ENCODE assay signal across 7 mouse cellular contexts in genomic region chr11:80818060-80818697, GRCm38 (mm10). TPM values are rescaled to one million over a fixed set of nuclear protein-coding genes. Genes with fewer than 3 reads are reported as not detected.
DNase-seq lines count a peak whose midpoint lies in the region; ATAC-seq lines count a peak whose summit lies in the region.

No protein-coding gene starts in this region.

- peak; percentile 61 for ATAC-seq in granulocyte monocyte progenitor cell, adult 5-6 weeks (replicated peaks; ENCODE audit: poor library complexity, severe bottlenecking)
- no peak for ATAC-seq in midbrain, embryonic 14.5 days (ENCODE audit: low FRiP score, low TSS enrichment)

- H3K9ac ChIP-seq in midbrain, embryonic 14.5 days (replicated peaks; ENCODE audit: low read length) = no peak overlapping the region

- intact Hi-C loops in left cerebral cortex, postnatal 4 days (cut with DNase I) = loop anchor here (2.0 kb wide), 1 partner anchor 121 kb away; no protein-coding TSS in a partner anchor

- DNase-seq in adrenal gland, postnatal 14 days = peak; percentile 82
- DNase-seq in embryo, embryonic 11 days = peak; percentile 89
- peak; percentile 78 for DNase-seq in kidney, adult 11 months
- DNase-seq in left cerebral cortex, postnatal 4 days = peak; percentile 58
- DNase-seq in midbrain, embryonic 14.5 days = peak; percentile 91
- peak; percentile 19 to 26 for DNase-seq in spleen, postnatal 36 days (ENCODE audit: low spot score in 2 of 2)

- H3K4me2 ChIP-seq in midbrain, embryonic 14.5 days (ENCODE audit: low read length) = no peak overlapping the region

- H3K4me1 ChIP-seq in midbrain, embryonic 14.5 days (ENCODE audit: control insufficient read depth, insufficient read depth, low read length) = no peaks in the 10 kb centered on the region

- WGBS in midbrain, embryonic 14.5 days = 55% methylated on average over 11 of the region's 11 CpGs

- H3K27ac ChIP-seq in midbrain, embryonic 14.5 days (replicated peaks; ENCODE audit: low read depth, low read length) = no peak overlapping the region; the same call in 1 of the 2 replicates

- peaks cover 12% of the 10 kb centered on the region; the same call in 1 of the 2 replicates for H3K36me3 ChIP-seq in midbrain, embryonic 14.5 days (ENCODE audit: control insufficient read depth, insufficient read depth, low read length)

- no peak overlapping the region for H3K4me3 ChIP-seq in midbrain, embryonic 14.5 days (replicated peaks; ENCODE audit: low read depth, low read length)

- H3K9me3 ChIP-seq in midbrain, embryonic 14.5 days (ENCODE audit: control insufficient read depth, low read length) = no peaks in the 10 kb centered on the region

- no peaks in the 10 kb centered on the region for H3K27me3 ChIP-seq in midbrain, embryonic 14.5 days (ENCODE audit: control insufficient read depth, insufficient read depth, low read length)

RNA-seq across cellular contexts. Expression of gene Tmem98, which starts 8.2 kb away (rescaled TPM):
- total RNA-seq in adrenal gland, postnatal 14 days (2021) = 32.9 and 34.5 TPM in 2 replicates
- total RNA-seq in granulocyte monocyte progenitor cell, adult 5-6 weeks (2014; fragmentation: Nextera tagmentation) = 1.7 TPM in 1 of 2 replicates, not detected in the other
- total RNA-seq in granulocyte monocyte progenitor cell, adult 5-6 weeks (2017) = 0.88 TPM in 1 of 2 replicates, not detected in the other
- total RNA-seq in left cerebral cortex, postnatal 4 days (2021) = 1 to 10 TPM; 6.5 to 7.7 TPM
- 22.4 and 28.7 TPM in 2 replicates for polyA plus RNA-seq in midbrain, embryonic 14.5 days (2014; fragmentation: Nextera tagmentation; extraction: Ambion mirVana)

RNA-seq across cellular contexts. Expression of gene Myo1d, which starts 38.4 kb away (rescaled TPM):
- total RNA-seq in adrenal gland, postnatal 14 days (2021) = 46.3 and 47.1 TPM in 2 replicates
- 0.36 and 1.7 TPM in 2 replicates for total RNA-seq in granulocyte monocyte progenitor cell, adult 5-6 weeks (2014; fragmentation: Nextera tagmentation)
- total RNA-seq in granulocyte monocyte progenitor cell, adult 5-6 weeks (2017) = 0.43 and 0.46 TPM in 2 replicates
- 1 to 10 TPM; 3.0 to 3.8 TPM for total RNA-seq in left cerebral cortex, postnatal 4 days (2021)
- 1.7 and 2.6 TPM in 2 replicates for polyA plus RNA-seq in midbrain, embryonic 14.5 days (2014; fragmentation: Nextera tagmentation; extraction: Ambion mirVana)

RNA-seq across cellular contexts. Expression of gene Spaca3, which starts 40.0 kb away (rescaled TPM):
- not detected in 2 replicates for total RNA-seq in adrenal gland, postnatal 14 days (2021)
- total RNA-seq in granulocyte monocyte progenitor cell, adult 5-6 weeks (2014; fragmentation: Nextera tagmentation) = not detected in 2 replicates
- not detected in 2 replicates for total RNA-seq in granulocyte monocyte progenitor cell, adult 5-6 weeks (2017)
- total RNA-seq in left cerebral cortex, postnatal 4 days (2021) = not detected
- polyA plus RNA-seq in midbrain, embryonic 14.5 days (2014; fragmentation: Nextera tagmentation; extraction: Ambion mirVana) = not detected in 2 replicates

Comparison
In these comparisons a context has a peak if more than half of its experiments do, and no peak if none do; other contexts are left out.
1. DNase-seq: peak in every context shown above with its lines; median percentile 91 in midbrain, embryonic 14.5 days; 89 in embryo, embryonic 11 days; 82 in adrenal gland, postnatal 14 days; 78 in kidney, adult 11 months; 58 in left cerebral cortex, postnatal 4 days; 22 in spleen, postnatal 36 days.